Mouse (Mus musculus): ENCODE results near the gene Cnga2. TPM values are rescaled to one million over a fixed set of nuclear protein-coding genes. Genes with fewer than 3 reads are reported as not detected.

Gene Cnga2
- total RNA-seq (2023), result not detected

GRCm38 (mm10) chrX:71991549-71991948 lies at the start of gene Cnga2:
TSS of gene Cnga2 (plus strand) at chrX:71991849.

DNA sequence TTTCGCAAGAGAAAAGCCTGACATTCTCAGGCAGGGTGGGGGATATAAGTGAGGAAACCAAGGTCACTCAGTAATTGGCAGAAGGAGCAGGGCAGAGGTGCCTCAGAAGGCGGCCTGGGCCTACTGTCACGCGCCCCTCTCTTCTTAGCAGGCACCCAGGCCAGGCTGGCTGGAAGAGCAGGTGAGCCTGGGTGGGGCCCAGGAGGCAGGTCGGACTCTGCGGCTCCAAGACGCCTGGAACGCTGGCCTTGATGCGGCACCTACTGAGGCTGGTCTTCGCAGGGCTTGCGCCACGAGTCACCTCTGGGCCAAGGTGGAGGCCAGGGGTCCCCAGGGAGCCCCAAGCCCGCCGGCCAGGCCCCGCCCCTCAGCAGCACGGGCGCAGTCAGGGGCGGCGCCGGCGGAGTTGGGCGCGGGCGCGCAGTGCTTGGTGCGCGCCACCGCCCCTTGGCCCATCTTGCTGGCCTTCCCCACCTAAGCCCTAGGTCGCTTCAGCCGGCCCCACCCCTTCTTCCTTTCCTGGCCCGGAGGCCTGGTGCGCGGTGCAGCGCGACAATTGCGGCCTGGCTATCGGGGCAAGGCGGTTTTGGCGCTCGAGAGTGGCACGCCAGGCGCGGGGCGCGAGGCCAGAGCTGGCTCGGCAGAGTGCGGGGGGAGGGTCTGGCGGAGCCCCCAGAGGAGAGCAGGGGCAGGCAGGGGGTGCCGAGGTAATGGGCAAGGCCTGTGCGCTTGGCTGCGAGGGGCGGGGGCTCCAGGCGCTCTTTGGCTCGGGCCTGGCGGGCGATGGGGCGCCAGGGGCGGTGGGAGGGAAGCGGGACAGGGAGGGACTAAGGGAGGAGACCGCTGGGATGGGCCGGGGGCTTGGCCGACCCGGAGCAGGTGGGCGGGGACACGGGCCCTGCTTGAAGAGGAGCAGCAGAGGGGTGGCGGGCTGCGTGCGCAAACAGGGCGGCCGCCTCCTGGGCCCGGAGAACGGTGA lies 29.3 kb upstream of the Cnga2 start, which contains the start of gene Prrg3:
TSS of gene Prrg3 (plus strand) at position 552 of the 979 bp plus-strand sequence.

DNA sequence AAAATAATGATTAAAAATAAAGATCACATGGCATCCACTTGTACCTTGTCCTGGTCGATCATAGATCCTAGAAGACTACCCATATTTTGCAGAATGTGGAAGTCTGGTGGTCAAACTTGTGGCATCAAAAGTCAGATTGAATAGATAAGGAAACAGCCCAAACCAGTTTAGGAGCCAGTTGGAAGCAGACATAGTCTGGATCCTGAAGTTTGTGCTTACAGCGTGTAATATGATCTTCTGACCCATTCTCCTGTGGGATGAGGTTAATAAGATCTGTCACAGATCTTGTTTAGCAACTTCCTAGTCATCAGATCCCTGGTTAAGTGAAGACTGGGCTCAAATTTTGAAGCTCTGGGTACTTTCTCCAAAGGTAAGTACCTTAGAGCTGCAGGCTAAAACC lies 19.0 kb upstream of the Cnga2 start, which contains the start of gene Fate1:
TSS of gene Fate1 (plus strand) at position 301 of the 400 bp plus-strand sequence.

Other genes with a start within 250 kb of the Cnga2 start
- 10 to 100 TPM; 24.5 to 26.5 TPM for gene Vma21, start 175.9 kb upstream of the Cnga2 start, total RNA-seq (2023)
- gene Gm1141, start 70.8 kb upstream of the Cnga2 start, total RNA-seq (2023), result not detected
- gene Prrg3, start 29.2 kb upstream of the Cnga2 start, total RNA-seq (2023), result not detected
- gene Fate1, start 18.9 kb upstream of the Cnga2 start, total RNA-seq (2023), result not detected
- gene Magea4, start 230.2 kb downstream of the Cnga2 start, total RNA-seq (2023), result not detected